Mouse (Mus musculus) urinary bladder, postnatal 25 days (tissue): Measurements from ENCODE around the gene Grk6.

Experiments
- DNase-seq: peaks from one replicate; pipeline ENCODE4 v3.0.0; 2022; ENCODE audit warnings: low spot score

Gene Grk6

DNA sequence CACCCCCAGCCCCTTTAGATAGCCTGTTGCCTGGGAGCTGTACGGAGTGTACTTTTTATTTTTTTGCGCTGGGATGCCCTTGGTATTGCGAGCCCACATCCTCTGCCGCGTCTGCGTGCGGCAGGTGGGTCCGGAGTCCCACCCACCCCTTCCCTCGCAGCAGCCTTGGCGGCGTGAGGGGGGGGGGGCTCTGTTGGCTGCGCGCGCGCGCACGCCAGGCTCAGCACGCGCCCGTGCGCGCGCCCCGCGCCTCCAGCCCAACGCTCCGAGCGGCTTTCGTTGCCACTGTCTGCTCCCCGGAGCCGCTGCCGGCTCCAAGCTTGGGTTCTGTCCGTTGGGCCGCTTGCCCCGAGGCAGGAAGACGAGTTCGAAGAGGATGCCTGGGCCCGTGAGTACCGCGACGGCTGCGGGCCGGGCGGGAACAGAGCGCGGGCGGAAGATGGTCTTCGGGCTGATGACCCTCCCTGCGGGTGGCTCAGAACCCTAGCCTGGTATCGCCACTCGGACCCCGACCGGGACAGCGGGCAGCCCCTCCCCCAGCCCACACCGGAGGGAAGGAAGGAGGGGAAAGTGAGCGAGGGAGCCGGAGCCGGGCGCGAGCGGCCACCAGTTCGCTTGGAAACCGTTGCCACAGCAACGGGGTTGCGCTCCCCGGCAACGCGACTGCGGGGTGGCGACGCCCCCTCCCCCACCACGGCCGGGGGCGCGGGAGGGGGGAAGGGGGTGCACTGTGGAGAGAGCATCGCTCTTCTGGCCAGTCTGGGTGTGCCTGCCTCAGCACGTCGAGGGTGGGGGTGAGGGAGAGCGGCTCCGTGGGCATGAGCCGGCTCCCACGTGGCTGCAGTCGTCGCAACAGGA lies 19.4 kb downstream of the Grk6 start, which contains the start of gene Prr7:
Gene Prr7 (plus strand): TSS at position 241 of the 858 bp plus-strand sequence.
- peak; percentile 34 for DNase-seq

DNA sequence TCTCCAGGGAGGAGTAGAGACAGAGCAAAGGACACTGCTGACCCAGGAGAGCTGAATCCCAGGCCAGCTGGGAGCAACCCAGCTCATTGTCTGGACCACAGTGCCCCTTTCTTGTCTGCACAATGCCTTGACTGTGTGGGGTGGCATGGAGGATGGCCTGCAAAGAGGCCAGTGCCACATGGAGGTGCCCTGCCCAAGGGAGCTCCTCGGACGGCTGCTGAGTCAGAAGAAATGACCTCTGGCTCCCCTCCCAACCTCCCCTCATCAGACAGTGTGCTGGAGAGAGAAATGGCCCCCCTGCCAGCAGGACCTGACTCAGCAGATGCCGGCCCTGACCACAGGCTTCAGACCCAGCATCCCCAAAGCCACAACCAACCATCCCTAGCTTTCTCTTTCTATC lies 20.3 kb downstream of the Grk6 start:
- no peak for DNase-seq

DNA sequence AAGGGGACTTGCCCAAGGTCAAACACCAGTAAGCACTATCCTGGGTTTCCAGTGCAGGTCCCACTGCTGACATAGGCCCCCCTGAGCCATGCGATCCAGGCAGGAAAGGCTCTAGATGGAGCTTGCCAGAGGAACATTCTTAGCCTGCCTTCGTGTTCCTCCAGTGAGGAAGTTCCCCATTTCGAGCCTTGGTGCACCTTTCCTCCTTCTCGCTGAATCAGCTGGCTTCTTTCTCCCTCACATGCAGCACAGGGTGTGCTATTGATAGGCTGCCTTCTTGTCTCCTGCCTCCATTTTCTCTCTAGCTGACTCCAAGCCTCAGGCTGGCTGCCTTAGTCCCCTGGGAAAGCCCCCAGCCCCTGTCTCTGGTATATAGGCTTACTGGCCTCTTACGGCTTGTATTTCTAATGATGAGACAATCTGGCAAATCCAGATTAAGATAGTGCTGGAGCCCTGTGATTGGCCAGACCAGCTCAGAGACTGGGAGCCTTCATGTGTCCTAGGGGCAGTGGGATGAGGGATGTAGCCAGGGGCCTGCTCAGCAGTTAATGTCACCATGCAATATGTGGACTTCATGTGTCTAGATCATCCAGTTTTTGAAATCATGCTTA lies 21.1 kb downstream of the Grk6 start:
- DNase-seq, result no peak

DNA sequence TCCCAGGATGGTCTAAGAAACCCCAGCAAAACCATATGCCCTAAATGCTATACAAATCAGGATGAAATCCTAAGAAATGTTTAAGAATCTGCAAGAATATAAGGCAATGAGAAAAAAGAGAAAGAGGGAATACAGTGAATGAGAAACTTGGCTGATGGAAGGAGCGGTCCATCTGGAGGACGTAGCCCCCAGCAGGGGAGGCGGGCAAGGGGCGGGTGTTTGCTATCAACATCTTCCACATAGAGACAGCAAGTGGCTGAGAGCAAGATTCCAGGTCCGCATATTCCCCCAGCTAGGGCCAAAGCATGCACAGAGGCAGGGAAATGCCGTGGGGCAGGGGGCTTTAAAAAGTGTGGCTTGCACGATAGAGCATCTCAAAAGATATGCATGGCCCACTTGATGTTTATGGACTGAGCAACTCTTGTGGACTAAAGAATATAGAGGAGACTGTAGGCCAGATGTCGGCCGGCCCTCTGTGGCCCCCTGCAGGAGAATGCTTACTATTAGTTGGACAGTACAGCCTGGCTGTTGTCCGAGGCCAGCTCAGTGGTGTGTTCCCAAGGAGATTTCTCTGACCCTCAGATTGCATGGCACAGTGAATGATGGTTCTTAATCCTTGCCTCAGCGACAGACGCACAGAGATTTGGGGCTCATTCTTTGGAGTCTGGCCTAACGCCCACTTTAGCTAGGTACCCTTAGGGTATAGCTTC lies 24.1 kb downstream of the Grk6 start:
- DNase-seq, result no peak

DNA sequence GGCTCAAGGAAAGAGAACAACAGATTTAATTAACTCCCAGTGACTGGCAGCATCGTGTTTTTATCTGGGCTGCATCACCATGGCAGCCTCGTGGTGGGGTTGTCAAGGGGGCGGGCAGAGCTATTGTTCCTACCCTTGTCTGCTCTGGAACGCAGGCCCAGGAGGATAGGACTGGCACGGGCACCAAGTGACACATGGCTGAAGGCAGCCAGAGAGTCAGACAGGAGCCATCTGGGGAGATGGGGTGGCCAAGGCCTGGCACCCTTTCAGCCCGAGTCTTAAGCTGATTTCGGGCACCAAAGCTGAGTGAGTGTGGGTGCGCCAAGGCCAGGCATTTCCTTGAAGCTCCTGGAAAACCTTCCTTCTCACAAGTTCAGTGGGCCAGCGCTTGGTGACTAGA lies 25.5 kb downstream of the Grk6 start:
- no peak for DNase-seq

DNA sequence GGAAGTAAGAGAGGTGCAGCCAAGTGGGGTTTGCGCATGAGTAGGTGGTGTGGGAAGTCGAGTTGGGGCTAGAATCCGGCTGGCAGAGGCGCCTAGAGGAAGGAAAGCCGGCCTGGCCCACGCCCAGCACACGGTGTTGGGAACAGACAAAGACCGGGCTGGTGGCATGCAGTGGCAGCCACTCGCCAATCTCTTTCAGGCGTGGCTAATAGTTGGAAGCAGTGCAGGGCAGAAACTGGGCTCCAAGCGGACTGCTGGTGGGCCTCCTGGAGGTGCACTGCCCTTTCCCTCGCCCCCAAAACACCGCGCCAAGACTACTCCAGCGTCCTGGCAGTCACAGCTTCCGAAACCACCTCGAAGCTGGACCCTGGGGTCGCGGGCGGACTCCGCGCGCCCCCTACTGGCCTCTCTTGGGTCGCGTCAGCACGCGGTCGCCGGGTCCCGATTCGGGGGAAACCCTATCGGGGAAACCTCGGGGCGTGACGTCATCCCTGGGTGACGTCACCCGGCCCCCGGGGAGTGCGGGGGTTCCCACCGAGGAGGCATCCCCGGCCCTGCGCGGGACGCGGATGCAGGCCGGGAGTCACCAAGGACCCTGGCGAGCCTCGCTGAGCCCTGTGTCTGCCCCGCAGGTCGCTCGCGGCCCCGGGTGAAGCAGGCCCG lies 26.4 kb downstream of the Grk6 start:
- peak; percentile 78 for DNase-seq

DNA sequence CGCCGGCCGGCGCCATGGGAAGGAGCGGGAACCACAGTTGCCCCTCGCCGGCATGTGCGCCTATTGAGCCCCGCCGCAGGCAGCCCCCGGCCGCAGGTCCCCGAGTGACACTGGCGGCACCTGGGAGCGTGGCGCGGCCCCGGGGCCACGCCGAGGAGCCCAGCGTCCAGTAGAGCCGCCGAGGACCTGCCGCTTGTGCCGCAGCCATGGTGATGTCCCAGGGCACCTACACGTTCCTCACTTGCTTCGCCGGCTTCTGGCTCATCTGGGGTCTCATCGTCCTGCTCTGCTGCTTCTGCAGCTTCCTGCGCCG lies 26.9 kb downstream of the Grk6 start:
- DNase-seq, result no peak

DNA sequence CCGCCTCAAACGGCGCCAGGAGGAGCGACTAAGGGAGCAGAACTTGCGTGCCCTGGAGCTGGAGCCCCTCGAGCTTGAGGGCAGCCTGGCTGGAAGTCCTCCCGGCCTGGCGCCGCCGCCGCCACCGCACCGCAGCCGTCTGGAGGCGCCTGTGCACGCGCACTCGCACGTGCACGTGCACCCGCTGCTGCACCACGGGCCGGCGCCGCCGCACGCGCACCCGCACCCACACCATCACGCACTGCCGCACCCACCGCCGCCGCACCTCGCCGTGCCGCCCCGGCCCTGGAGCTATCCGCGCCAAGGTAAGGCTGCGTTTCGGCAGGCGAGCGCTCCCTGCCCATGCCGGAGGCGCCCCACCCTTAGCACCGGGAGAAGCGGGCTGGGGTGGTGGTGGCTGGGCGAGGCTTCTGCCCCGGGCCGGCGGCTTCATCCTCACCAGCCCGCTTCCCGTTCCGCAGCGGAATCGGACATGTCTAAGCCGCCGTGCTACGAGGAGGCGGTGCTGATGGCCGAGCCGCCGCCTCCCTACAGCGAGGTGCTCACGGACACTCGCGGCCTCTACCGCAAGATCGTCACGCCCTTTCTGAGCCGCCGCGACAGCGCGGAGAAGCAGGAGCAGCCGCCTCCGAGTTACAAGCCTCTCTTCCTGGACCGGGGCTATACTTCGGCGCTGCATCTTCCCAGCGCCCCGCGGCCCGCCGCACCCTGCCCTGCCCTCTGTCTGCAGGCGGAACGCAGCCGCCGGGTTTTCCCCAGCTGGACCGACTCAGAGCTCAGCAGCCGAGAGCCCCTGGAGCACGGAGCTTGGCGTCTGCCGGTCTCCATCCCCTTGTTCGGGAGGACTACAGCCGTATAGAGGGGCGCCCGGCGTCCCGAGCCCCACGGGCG lies 27.5 kb downstream of the Grk6 start:
- DNase-seq, result peak; percentile 42

DNA sequence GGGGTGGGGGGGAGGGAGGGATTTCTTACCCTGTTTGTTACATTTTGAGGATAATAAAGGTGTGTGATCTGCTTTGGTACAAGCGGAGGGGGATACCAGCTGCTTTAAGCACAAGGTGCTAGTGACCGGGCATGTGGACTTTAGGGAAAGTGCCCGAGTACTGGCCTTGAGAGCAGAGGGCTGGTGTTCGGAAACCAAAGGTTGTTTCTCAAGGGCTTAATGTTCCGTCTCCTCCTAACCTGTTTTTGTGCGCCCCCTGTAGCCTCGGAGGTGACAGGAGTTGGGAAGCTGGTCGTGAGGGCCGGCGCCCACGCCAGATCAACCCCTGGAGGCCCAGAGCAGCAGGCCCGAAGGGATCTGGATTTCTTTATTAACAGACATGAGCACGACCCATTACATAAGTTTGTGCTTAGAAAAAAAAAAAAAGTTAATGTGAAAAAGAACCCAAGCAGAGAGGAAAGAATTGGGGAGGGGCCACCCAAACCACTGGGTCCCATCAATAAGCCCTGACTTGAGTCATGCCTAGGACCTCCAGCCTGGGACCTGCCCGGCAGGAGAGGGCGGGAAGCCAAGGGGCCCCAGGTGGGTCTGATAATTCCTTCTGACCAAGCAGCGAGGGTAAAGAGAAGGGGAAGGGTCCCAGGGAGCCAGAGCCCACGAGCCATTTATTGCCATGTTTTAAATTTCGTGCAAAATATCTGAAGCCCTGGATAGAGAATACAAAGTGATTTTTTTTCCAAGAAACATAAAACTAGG lies 28.4 kb downstream of the Grk6 start:
- DNase-seq, result no peak

DNA sequence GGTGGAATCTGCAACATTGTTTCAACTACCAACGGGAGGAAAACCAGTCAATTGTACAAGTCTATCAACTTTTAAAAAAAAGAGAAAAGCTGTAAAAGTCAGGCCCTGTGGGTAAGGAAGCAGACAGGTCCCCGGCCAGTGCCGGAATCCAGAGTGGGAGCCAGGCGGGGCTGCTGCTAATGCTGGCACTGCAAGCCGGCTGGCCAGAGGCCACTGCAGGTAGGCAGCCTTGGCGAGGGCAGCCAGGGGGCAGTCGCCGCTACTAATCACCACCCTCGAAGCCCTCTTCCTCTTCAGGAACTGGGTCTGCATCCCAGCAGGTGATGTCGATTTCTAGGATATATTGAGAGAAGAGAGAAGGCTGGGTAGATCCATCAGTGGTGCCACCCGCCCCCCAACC lies 29.1 kb downstream of the Grk6 start:
- no peak for DNase-seq

DNA sequence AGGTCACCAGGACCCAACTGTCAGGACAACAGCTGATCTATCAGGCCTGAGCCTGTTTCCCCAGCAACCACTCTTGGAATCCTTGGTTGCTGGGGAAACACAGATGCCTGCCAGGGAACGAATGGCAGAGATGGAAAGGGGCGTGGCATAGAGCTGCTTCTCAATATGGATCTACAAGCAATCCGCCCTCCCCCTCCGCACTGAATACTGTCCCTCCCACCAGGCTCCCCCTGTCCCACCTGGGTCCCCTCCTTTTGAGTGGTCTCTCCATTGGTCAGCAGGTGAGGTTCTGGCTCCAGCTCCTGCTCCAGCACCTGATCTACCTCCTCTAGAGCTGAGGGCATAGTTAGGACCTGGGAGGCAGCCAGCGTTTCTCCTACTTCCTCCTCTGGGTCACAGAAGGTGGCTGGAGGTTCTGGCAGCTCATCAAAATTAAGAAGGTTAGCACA lies 29.8 kb downstream of the Grk6 start:
- DNase-seq, result no peak

DNA sequence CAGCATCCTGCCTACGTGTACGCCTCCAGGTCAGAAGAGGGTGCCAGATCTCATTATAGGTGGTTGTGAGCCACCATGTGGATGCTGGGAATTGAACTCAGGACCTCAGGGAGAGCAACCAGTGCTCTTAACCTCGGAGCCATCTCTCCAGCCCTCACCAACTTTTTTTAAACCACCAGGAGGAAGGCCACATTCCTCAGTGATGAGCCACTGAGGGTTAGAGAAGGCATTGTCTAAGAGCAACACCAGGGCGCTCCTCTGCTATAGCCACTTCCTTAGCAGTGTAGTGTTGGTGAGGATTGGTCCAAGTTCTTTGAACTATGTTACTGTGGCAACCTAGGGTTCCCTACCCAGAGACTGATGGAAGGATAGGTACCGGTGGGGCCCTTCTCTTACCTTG lies 30.9 kb downstream of the Grk6 start:
- DNase-seq, result no peak

DNA sequence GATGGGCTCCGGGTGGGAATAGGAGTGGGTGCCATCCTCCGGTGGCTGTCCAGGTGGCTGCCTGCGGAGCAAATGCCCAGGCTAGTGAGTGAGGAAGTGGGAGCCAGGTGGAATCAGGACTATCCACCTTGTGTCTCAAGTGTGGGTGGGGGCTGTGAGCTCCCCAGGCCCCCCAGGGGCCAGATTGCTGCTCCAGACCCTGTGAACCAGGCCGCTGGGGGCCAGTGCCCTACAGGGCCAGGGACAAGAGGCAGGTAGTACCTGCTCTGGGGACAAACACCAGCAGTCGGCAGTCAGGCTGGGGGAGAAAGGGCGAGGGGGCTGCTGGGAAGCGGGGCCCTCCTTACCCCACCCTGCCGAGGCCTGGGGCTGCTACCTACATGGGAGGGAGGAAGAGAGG lies 31.4 kb downstream of the Grk6 start:
- no peak for DNase-seq

DNA sequence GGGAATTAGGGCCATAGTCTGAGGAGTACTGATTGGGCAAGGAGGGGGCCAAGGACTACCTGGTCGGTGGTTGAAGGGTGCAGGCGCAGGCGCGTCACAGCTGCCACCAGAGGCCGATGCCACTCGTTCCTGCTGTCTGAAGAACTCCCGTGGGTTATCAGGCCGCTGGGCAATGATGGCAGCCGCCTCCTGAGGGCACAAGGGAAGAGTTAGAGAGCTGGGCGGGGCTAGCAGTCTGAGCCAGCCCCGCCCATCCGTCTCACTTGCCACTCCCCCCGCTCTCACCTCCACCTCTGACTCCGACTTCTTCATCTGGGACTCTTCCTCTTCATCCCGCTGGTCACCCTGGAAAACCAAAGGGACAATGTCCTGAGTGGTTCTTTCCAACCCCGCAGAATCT lies 32.6 kb downstream of the Grk6 start:
- DNase-seq, result no peak

DNA sequence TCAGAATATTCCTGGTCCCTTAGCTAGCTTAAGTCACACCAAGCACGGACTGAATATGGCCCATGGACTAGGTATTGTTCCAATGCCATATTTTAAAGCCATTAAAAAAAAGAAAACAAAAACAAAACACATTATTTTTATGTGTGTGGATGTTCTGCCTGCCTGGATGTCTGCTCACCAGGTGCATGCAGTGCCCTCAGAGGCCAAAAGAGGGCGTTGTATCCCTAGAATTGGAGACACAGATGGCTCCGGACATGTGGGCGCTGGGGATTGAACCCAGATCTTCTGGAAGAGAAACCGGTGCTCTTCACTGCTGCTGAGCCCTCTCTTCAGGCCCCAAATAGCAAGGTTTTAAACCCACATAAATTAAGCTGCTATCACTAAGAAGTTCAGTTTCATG lies 33.2 kb downstream of the Grk6 start:
- no peak for DNase-seq

DNA sequence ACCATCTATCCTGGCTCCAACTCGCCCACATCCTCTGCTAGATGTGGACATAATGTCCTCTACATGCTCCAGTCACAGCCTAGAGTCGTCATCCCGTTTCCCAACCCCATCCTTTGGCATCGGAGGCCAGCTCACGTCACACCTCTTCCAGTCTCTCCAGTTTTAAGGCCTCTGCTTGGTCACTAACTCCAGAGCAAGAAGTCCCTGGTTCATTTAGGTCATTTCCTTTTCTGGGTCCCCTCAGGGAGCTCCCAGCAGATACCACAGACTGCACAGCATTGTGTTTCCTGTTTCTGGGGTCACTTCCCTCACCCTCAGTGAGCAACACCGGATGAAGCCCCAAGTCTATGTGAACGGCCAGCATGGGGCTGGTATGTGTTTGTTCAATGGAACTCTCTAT lies 34.1 kb downstream of the Grk6 start:
- no peak for DNase-seq

DNA sequence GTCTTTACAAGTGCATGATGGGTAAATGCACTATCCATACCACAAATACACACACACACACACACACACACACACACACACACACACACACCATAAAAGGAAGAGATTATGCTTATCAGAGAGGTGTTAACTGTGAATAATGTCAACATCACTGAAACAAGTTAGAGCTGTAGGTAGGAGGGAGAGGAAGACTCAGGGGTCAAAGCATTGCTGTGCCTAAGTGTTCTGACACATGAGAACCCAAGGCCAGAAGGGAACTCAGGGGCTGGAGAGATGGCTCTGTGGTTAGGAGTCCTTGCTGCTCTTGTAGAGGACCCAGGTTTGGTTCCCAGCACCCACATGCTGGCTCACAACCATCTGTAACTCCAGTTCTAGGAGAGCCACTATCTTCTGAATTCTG lies 35.1 kb downstream of the Grk6 start:
- DNase-seq, result no peak

DNA sequence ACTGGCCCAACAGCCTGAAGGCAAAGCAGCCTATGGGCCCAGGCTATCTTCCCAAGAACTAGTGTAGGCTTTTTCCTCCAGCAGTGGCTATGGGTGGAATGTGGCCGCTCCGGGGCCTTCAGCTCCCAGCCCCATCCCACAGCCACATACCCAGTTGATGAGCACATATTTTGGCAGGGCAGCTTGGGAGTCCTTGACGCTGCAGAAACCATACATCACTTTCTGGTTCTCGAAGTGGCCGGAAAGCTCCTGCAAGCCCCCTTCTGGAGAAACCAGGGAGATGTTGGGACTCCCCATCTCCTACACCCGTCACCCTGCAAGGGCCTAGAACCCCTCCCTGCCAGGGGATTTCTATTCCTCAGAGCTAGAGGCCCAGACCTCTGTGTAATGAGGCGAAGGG lies 37.7 kb downstream of the Grk6 start:
- no peak for DNase-seq

DNA sequence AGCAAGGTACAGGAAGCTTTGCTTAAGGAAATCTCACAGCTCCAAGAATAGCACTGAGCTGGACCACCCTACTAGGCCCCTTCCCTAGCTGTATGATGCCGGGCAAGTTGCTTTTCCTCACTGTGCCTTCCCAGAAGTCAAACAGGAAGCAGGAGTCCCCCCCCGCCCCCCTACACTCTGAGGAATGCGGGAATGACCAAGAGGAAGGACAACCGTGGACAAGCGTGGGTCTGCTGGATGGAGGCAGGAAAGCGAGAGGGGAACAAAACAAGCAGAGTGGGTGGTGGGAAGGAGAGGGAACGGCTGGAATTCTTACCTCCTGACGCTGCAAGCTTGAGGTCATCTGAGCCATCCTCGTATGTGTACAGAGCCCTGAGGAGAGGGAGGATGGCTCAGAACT lies 38.2 kb downstream of the Grk6 start:
- DNase-seq, result no peak

DNA sequence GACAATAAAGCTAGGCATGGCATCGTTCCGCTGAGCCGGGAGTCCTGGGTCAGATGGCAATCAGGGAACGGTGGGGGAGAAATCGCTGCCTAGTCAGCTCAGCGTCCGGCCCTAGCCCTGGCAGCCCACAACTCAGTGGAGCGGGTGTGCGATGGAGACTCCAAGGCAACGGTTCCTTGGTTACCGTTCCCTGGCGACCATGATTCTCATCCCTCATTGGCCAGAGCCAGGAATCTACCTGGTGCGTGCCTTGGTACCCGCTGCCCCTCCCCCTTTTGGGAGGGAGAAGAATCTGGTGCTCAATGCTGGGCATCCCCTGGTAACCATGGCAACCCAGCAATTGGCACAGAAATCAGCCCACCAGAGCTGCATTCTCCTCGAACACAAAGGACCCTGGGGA lies 38.7 kb downstream of the Grk6 start:
- no peak for DNase-seq

DNA sequence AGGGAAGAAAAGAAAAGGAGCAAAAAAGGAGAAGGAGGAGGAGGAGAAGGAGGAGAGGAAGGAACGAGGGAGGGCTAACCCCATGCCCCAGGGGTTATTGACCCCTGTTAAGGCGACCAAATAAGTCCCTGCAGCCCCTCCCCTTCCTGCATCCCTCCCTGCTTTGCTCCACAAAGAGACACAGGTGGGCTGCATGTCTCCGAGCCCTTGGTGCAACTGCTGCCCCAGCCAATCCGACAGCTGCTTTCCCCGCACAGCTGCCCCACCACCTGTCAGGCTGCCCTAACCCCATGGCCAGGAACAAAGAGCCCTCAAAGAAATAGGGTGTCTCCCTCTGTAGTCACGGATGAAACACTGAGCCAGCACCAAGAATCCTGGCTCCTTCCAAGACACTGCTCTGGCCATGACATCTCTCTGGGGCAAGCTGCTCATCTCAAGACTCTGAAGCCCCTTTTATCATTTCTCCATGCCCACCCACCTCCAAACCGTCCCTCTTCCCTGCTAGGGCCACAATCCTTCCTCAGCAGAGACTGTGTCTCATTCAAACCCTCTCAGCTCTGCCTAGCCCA lies 39.7 kb downstream of the Grk6 start:
- no peak for DNase-seq
